Mouse (Mus musculus): Measurements from ENCODE around the gene Ece2. TPM values are rescaled to one million over a fixed set of nuclear protein-coding genes. Genes with fewer than 3 reads are reported as not detected.

The Ece2 gene
- polyA plus RNA-seq, 1 experiment: not detected

DNA sequence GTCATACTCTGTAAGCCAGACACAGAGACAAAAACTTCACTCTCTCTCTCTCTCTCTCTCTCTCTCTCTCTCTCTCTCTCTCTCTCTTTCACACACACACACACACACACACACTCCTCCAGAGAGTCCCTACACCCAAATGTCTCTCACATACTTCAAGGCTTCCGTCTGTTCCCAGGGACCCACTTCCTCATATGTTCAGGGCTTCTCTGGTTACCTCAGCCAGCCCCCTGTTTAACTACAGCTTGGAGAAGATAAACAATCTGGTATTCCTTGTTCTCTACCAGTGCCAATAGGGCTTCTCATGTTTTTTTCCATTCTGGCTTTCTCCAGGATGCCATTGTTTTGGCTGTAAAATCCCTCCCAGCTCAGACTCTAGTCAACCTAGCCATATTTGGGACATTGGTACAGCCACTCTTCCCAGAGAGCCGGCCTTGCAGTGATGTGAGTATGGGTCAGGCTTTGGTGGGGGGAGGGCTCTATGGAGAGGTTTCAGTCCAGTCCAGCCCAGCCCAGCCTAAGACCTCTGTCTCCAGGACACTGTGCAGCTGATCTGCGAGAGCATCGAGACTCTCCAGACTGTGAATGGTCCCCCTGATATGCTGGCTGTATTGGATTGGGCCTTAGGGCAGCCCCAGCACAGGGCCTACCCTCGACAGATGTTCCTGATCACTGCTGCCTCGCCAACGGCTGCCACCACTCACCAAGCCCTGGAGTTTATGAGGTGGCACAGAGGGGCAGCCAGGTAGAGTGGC lies 32.8 kb upstream of the Ece2 start:
- no peaks in the 10 kb centered on the region for H3K4me1 ChIP-seq (ENCODE audit: control insufficient read depth, insufficient read depth, low read length)
- H3K27ac ChIP-seq (ENCODE audit: insufficient read depth, low read depth, low read length): no peak overlapping the region
- WGBS: 76% methylated on average over 7 of the region's 7 CpGs
- no peak overlapping the region for H3K4me3 ChIP-seq (ENCODE audit: insufficient read depth, low read depth, low read length)
- TF ChIP-seq CTCF (IDR thresholded peaks at IDR 0.05; ENCODE audit: insufficient read depth, low read depth, low read length): no peak
- TF ChIP-seq POLR2A (IDR thresholded peaks at IDR 0.05; ENCODE audit: insufficient read depth, low read depth, low read length): no peak

GRCm38 (mm10) chr16:20600511-20600910 lies 29.1 kb upstream of the Ece2 start:
- TF ChIP-seq POLR2A (IDR thresholded peaks at IDR 0.05; ENCODE audit: insufficient read depth, low read depth, low read length): no peak
- TF ChIP-seq CTCF (IDR thresholded peaks at IDR 0.05; ENCODE audit: insufficient read depth, low read depth, low read length): no peak
- Histone ChIP-seq H3K4me1 (ENCODE audit: control insufficient read depth, insufficient read depth, low read length) (no peaks in the 10 kb centered on the region), H3K27ac (ENCODE audit: insufficient read depth, low read depth, low read length) (no peak overlapping the region), H3K4me3 (ENCODE audit: insufficient read depth, low read depth, low read length) (no peak overlapping the region)
- WGBS: 61% methylated on average over 5 of the region's 5 CpGs

- Histone ChIP-seq H3K4me1 (ENCODE audit: control insufficient read depth, insufficient read depth, low read length) (no peaks in the 10 kb centered on the region), H3K4me3 (ENCODE audit: insufficient read depth, low read depth, low read length) (no peak overlapping the region), H3K27ac (ENCODE audit: insufficient read depth, low read depth, low read length) (no peak overlapping the region)
- no peak for TF ChIP-seq POLR2A (IDR thresholded peaks at IDR 0.05; ENCODE audit: insufficient read depth, low read depth, low read length)
- 32% methylated on average over 9 of the region's 9 CpGs for WGBS
Observed at GRCm38 (mm10) chr16:20604705-20605104, 24.9 kb upstream of the Ece2 start.

- H3K27ac ChIP-seq (ENCODE audit: insufficient read depth, low read depth, low read length): peak overlapping the region; percentile 72
- peak overlapping the region; percentile 93 for H3K4me3 ChIP-seq (ENCODE audit: insufficient read depth, low read depth, low read length)
- TF ChIP-seq CTCF (IDR thresholded peaks at IDR 0.05; ENCODE audit: insufficient read depth, low read depth, low read length) (no peak), POLR2A (IDR thresholded peaks at IDR 0.05; ENCODE audit: insufficient read depth, low read depth, low read length) (peak; percentile 94)
- no peaks in the 10 kb centered on the region for H3K4me1 ChIP-seq (ENCODE audit: control insufficient read depth, insufficient read depth, low read length)
- under 1% methylated on average over 28 of the region's 28 CpGs for WGBS
Observed at GRCm38 (mm10) chr16:20610501-20611356, 18.9 kb upstream of the Ece2 start.

DNA sequence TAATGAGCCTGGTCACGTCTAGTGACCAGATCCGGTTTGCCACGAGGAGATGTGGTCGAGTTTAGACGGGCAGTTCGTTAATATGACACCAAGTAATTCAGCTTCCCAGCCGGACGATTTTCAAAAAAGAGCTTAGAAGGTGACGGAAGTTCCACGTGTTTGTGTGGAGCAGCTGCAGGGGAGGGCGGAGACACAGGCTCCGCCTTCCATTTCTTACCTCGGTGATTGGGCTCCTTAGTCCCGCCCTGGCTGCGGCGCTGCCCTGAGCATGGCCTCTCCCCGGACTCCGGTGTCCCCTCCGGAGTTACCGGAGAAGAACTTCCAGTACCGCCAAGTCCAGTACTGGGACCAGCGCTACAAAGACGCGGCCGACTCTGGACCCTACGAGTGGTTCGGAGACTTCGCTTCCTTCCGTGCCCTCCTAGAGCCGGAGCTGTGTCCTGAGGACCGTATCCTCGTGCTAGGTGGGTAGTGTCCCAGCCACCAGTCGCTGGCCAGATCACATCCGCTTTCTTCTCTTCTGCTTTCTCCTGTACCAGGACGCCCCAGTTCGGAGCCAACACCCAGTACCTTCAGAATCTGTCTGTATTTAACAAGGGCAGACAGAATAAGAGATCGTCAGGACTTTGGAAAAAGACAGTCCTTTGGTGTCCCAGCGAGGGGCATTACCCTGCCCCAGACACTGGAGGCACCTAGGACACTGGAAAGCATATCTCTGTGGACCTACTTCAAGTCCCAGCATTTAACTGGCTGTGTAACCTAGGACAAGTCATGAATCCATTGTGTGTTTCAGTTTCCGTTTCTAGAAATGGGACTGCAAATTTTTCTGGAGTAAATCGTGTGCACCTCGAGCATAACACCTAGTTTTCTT lies 18.0 kb upstream of the Ece2 start, which contains the start of the genes Eef1akmt4, Gm49333 and Alg3:
Gene Eef1akmt4, plus strand, starts transcription at position 237 of the 871 bp plus-strand sequence.
Gene Gm49333, plus strand, starts transcription at position 254 of the 871 bp plus-strand sequence.
Gene Alg3, minus strand, starts transcription at position 379 of the 871 bp plus-strand sequence.
- under 1% methylated on average over 41 of the region's 41 CpGs for WGBS
- peak; percentile 32; the same call in 1 of the 2 replicates for TF ChIP-seq POLR2A (IDR thresholded peaks at IDR 0.05; ENCODE audit: insufficient read depth, low read depth, low read length)
- TF ChIP-seq CTCF (IDR thresholded peaks at IDR 0.05; ENCODE audit: insufficient read depth, low read depth, low read length): no peak
- Histone ChIP-seq H3K4me3 (ENCODE audit: insufficient read depth, low read depth, low read length) (peak within 1 kb of the TSS; percentile 93), H3K4me1 (ENCODE audit: control insufficient read depth, insufficient read depth, low read length) (no peaks in the 10 kb centered on the region), H3K27ac (ENCODE audit: insufficient read depth, low read depth, low read length) (peak within 1 kb of the TSS; percentile 72)

DNA sequence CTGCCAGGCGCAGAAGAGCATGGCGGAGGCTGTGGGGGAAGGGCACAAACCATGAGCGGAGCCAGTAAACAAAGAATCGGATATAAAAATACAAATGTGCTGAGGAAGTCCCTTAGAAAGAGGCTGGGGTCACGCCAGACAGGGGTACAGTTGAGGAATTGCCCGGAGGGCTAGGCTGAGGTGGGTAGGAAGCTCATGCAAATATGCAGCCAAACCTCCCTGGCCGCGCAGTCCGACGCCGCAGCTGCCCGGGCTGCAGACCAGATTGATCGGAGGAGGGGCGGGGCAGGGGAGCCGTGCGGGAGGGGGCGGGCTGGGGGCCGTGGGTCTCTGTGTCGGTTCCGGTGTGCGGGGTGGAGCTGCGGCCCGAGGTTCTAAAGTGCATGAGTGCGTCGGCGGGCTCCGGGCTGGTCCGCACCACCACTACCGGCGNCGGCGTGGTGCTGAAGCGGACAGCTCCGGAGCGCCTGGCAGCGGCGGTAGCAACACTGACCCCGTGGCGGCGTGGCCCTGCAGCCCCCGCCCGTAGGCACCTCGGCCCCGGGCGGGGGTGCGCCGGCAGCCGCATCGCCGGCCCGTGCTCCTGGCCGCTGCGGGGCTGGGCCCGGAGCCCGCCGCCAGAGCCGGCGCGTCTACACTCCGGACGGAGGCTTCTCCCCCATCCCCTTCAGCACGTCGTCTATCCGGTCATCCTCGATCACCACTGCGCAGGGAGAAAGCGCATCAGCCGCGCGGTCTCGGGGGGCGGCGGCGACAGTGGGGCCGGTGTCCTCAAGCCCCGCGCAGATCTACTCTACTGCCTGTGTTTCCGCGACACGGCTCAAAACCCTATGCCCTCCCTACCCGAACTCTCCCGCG lies 9.9 kb upstream of the Ece2 start:
- TF ChIP-seq CTCF (IDR thresholded peaks at IDR 0.05; ENCODE audit: insufficient read depth, low read depth, low read length) (no peak), POLR2A (IDR thresholded peaks at IDR 0.05; ENCODE audit: insufficient read depth, low read depth, low read length) (no peak)
- Histone ChIP-seq H3K27ac (ENCODE audit: insufficient read depth, low read depth, low read length) (no peak overlapping the region), H3K4me3 (ENCODE audit: insufficient read depth, low read depth, low read length) (peak overlapping the region; percentile 77), H3K4me1 (ENCODE audit: control insufficient read depth, insufficient read depth, low read length) (peaks cover 19% of the 10 kb centered on the region)
- 1% methylated on average over 81 of the region's 83 CpGs for WGBS

GRCm38 (mm10) chr16:20620399-20620735 lies 9.3 kb upstream of the Ece2 start:
- no peak overlapping the region for H3K27ac ChIP-seq (ENCODE audit: insufficient read depth, low read depth, low read length)
- TF ChIP-seq CTCF (IDR thresholded peaks at IDR 0.05; ENCODE audit: insufficient read depth, low read depth, low read length) (no peak), POLR2A (IDR thresholded peaks at IDR 0.05; ENCODE audit: insufficient read depth, low read depth, low read length) (no peak; the same call in 1 of the 2 replicates)
- peak overlapping the region; percentile 77 for H3K4me3 ChIP-seq (ENCODE audit: insufficient read depth, low read depth, low read length)
- WGBS: under 1% methylated on average over 9 of the region's 9 CpGs
- peaks cover 19% of the 10 kb centered on the region for H3K4me1 ChIP-seq (ENCODE audit: control insufficient read depth, insufficient read depth, low read length)
